Mouse (Mus musculus) cerebellum, adult 11 months (tissue): ENCODE data around the gene Col3a1.

Experiments
- DNase-seq: peaks from one replicate; pipeline ENCODE4 v3.0.0; 2022

The Col3a1 gene

DNA sequence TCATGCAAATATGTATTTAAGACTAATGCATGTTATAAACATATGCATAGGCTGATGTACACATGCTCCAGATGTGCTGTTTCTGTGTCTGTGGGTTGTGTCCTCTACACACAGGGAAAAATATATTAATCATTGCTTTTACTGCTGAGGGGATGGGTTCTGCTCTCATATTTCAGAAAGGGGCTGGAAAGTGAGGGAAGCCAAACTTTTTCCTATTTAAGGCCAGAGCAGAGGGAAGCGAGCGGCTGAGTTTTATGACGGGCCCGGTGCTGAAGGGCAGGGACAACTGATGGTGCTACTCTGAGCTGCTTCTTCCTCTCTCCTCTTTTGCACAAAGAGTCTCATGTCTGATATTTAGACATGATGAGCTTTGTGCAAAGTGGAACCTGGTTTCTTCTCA is at the start of gene Col3a1:
TSS of gene Col3a1 (plus strand) at position 151 of the 400 bp plus-strand sequence.
- no peak for DNase-seq

- no peak for DNase-seq
Observed at GRCm38 (mm10) chr1:45269421-45269820, 41.9 kb upstream of the Col3a1 start.

DNA sequence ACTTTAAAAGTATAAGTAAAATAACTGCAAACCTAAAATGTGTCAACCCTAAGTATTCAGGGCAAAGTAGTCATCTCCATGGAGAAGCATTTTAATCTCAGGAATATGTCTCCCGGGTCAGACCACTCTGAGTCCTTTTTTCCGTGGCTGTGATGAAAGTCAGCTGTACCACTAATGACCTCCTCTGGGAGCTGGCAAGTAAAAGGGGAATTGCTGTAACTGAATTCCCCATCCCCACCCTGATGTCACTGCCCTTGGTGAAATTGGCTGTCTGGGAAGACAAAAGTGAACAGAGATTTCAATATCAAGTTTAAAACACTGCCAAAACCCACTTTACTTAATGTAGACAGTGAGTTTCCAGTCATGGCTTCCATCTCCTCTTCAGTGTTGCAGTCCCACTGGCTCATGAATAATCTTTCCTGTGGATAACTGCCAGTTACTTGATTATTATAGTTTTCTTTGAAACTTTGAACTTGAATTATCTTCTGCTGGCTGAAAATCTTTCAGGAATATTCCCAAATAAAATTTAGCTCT is 35.3 kb upstream of the Col3a1 start:
- DNase-seq = no peak

GRCm38 (mm10) chr1:45287954-45288353 is 23.4 kb upstream of the Col3a1 start:
- DNase-seq = no peak

GRCm38 (mm10) chr1:45290037-45290436 is 21.3 kb upstream of the Col3a1 start:
- DNase-seq = no peak

DNA sequence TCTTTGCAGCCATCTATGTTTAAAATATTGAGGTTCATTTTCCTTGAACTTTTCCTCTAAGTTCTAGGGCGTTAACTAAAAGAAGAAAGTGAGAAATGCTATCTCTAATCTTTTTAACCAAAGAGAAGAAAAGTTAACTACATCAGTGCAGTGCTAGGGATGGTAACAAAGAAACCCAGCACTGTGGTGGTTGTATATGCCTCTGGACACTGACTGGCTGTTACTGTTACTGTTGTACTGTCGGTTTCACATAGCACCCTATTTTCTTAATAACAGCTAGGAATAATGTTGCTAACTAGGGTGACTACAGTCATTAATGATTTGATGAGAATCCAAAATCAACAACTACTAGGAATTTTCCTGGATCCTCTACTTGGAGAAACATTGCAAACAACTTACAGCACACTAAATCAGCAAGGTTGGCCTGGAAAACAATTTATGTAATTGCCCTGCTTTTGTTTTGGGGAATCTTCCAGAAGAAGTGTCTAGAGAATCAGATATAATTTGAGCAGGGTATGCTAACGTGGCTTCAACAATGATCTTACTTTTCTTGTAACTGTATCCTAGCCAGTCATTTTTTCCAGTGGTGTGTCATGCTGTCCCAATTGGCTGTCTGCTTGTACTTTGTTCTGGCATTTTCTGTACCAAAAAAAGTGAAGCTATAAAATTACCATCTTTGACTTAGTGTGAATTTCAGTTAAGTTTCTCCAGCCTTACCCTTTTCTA is 11.8 kb upstream of the Col3a1 start:
- DNase-seq = no peak

GRCm38 (mm10) chr1:45304273-45304672 is 7.1 kb upstream of the Col3a1 start:
- no peak for DNase-seq

- no peak for DNase-seq
Observed at GRCm38 (mm10) chr1:45309015-45309414, 2.3 kb upstream of the Col3a1 start.

DNA sequence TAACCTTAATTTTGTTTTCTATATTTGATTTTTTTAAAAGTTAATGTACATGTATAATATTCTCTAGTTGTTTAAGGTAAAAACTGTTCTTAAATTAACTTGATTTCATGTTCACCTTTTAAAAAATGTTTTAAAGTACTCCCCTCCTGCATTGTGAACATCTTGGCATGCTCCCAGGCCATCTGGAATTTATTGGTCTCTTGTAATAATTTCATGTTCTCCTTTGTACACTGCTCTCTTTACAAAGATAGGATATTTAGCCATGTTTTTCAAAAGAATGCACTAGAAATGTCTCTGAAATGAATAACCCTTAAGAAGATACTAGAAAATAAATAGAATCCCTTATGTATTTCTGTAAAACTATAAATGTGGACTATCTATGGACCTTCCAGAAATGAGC is 624 bp downstream of the Col3a1 start:
- no peak for DNase-seq

DNA sequence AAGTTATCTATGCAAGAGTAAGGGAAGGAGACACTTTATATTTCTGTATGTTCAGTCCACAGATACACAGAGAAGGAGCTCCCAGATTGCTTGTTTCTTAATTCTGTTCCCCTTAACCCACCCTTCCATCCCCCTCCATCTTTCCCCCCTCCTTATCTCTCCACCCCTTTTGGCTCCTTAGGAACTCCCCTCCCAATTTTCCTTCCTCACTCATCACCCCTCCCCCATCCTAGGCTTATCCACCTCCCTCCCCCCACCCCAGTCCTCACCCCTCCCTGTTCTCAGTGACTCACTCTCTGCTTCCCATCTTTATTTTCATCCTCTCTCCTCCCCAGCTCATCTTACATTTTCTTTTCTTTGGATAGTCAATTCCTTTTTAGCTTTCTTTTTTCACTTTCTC is 1.5 kb downstream of the Col3a1 start:
- DNase-seq = no peak

DNA sequence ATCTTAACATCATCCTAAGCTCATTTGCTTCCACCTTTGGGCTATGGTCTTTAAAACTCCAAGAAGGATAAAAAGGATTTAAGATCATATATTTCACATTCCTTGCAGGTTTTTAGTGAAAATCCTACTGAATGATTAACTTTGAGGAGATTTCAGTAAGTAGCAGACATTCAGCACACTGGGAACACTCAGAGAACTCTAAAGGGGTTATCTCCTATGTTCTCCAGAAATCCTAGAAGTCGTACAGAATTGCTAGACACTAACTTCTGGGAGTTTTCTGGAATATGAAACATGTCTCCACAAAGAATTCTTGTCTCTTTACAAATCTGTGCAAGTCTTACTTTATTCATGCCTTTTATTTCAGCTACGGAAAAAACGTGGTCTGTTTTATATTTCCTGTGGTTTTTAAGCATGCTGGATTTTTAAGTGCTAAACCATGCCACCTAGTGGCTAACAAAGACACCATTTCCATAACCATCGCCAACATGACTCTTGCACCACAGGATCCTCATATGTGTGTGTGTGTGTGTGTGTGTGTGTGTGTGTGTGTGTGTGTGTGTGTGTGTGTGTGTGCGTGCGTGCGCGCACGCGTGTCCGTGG is 2.5 kb downstream of the Col3a1 start:
- no peak for DNase-seq

GRCm38 (mm10) chr1:45315767-45316528 is 4.6 kb downstream of the Col3a1 start:
- DNase-seq = no peak

GRCm38 (mm10) chr1:45318241-45318640 is 6.9 kb downstream of the Col3a1 start:
- DNase-seq = no peak

DNA sequence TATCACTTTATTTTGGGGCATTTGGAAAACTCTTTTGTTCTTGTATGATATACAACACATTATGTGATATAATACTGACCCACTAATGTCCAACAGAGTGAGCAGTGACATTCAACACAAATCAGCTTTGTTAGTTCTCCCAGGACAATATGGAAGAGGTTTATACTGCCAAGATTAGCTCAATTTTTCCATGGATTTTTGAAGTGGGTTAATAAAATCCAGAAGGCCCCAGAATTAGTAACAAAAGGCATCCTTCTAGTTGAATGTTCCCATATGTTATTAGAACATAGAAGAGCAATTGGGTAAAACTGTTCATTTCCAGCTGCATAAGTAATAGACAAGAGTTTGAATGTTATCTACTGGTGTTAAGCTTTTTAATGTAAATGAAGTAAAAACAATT is 9.5 kb downstream of the Col3a1 start:
- no peak for DNase-seq

GRCm38 (mm10) chr1:45329149-45329548 is 17.8 kb downstream of the Col3a1 start:
- DNase-seq = no peak

DNA sequence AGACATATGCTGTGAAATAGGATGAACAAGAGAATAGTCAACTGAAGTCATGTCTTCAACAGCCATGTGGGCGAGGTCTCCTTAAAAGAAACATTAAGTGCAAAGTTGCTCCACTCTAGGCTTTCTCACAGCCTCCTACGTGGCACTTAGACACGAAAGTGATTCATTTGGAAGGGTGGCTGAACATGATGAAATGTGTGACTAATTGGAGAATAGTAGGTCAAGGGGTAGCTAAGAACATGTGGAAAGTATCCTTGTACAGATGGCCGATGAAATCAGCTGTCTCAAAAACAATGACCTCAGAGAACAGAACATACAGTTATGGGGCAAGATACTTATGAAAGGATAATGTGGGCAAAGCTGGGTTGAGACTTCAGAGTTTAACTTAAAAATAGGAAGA is 44.6 kb downstream of the Col3a1 start:
- no peak for DNase-seq

DNA sequence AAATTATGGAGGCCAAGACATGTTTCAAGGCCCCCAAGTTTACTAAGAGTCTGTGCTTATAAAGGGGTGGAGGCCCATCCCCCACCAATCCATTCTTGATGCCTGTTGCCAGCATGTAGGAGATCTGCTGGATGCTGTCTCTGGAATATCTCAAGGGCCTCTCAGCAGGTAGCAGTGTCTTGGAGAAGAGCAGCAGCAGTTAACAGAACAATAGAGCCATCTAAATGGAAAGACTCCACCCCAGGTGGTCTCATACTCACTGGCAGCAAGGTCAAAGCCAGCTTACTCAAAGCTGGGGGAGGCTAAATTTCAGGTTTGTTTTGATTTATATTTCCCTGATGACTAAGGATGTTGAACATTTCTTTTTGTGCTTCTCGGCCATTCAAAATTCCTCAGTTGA is 46.7 kb downstream of the Col3a1 start:
- no peak for DNase-seq

DNA sequence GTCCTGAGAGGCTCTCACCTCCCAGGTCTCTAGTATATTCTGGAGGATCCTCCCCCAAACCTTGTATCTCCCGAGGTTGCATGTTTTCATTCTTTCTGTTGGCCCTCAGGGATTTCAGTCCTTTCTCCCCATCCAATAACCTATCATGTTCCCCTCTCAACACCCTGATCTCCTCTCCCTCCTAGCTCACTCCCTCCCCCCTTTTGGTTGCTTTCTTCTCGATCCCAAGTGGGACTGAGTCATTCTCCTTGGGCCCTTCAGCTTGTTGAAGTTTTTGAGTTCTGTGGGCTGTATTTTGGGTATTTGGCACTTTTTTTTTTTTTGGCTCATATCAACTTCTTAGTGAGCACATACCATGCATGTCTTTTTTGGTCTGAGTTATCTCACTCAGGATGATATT is 47.8 kb downstream of the Col3a1 start:
- DNase-seq = no peak

DNA sequence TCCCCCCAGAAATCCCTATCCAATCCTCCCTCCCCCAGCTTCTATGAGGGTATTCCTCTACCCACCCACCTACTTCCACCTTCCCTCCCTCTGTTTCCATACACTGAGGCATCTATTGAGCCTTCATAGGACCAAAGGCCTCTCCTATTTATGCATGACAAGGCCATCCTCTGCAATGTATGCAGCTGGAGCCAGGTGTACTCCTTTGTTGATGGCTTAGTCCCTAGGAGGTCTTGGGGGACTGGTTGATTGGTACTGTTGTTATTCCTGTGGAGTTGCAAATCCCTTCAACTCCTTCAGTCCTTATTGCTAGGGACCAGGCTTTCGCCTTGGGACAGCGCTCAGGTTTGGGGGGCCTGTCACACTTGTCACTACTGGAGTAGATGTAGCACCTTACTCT is 48.3 kb downstream of the Col3a1 start:
- no peak for DNase-seq

GRCm38 (mm10) chr1:45363274-45363673 is 51.9 kb downstream of the Col3a1 start:
- no peak for DNase-seq

GRCm38 (mm10) chr1:45365427-45365826 is 54.1 kb downstream of the Col3a1 start:
- no peak for DNase-seq

DNA sequence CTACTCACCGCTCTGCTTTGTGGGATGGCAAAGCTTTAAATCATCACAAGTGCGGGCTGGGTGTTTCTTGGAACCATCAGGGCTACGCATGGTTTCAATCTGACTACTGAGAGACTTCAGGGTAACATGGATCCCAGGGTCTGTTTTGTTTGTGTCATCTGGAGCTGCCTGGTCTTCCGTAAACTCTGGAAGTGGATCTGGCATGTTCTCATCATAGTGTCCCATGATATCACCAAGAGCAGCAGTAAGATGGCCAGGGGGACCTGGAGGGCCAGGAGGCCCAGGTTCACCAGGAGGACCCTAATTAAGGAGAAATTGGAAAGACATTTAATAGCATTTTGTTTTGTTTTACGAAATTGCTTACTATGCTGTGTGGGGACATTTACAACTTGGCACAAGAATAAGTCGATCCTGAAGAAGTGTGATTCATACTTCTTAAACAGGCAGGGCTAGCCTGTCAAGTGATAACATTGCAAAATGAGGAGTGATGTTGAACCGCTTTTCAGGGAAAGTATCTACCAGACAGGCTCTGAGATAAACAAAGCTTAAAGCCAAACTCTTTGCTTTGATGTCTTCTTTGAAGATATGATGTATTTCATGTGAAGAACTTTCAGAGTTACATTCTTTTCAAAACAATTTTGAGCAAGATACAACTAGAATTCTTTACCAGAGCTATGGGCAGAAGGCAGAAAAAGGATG is 68.8 kb downstream of the Col3a1 start:
- DNase-seq = no peak

DNA sequence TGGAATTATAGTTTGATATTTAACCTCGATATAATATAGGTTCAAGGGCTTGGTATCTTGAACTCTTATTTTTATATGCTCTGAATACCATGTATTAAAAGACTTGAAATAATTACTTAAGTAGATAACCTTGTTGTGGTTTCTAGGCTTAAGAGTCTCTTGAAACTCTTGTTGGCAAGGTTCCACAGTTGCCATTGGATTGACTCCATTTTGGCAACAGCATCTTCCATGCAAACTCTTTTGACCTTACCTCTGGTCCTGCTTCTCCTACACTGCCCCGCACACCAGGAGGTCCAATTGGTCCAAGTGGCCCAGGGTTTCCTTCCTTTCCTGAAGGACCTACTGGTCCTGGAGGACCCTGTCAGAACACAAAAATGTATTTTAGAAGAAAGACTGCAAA is 70.5 kb downstream of the Col3a1 start:
- DNase-seq = no peak
